In the genomic region with DNA sequence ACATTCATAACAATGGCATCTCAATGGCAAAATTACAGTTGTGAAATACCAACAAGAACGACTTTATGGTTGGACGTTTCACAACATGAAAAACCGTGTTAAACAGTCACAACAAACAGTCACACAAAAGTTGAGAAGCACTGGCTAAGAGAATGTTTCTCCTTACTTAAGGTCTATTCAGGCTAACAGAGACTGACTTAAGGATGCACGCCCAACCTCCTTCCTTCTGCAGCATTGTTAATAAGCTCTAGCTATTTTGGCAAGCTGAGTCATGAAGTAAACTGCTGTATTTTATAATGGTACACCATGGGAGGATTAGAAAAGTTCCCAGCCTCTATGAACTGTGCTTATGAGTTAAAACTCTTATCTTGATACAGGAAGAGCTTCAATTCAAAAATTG, we compare ENCODE assay signal across 17 mouse cellular contexts.
"Had no signal": no experiment of that assay in that cellular context is flagged by ENCODE, and none has a peak within 500 bp of the region (broad histone marks: within the 10 kb centered on the region; RNA-seq: fewer than 3 reads in every experiment).

No protein-coding gene starts in this region.

- H3K4me1 ChIP-seq: neural tube, embryonic 12.5 days had no signal

- H3K4me3 ChIP-seq: liver, embryonic 13.5 days; liver, embryonic 15.5 days; megakaryocyte, embryonic 14.5 days; midbrain, embryonic 13.5 days; midbrain, embryonic 15.5 days; neural tube, embryonic 12.5 days had no signal

- ATAC-seq: liver, postnatal 0 days; midbrain, embryonic 13.5 days; midbrain, embryonic 15.5 days had no signal

- DNase-seq: liver, embryonic 13.5 days; liver, postnatal 0 days; lung, embryonic 14.5 days; lung, postnatal 36 days; retina, postnatal 1 day; right cerebral cortex, adult 18-20 months; right cerebral cortex, postnatal 25 days; right cerebral cortex, postnatal 4 days; spleen, adult 18-20 months; thymus, adult 18-20 months; thymus, postnatal 14 days; thymus, postnatal 36 days had no signal
